Mouse (Mus musculus) G1E (cell line): ENCODE data around the gene Tm9sf3.

ENCODE experiments used
- CTCF ChIP-seq: IDR thresholded peaks from 2 replicates; pipeline ENCODE4 v1.5.1; 2012; ENCODE audit warnings: low read depth, low read length, inconsistent platforms, mixed read lengths
- GATA1 ChIP-seq: IDR thresholded peaks from 2 replicates; pipeline ENCODE4 v1.6.1; 2012; ENCODE audit warnings: borderline replicate concordance, low read length, inconsistent platforms, mixed read lengths
- POLR2AphosphoS5 ChIP-seq: IDR thresholded peaks from 2 replicates; pipeline ENCODE4 v1.6.1; 2012; ENCODE audit warnings: low read depth, low read length, inconsistent platforms; ENCODE audit not compliant: insufficient replicate concordance
- TAL1 ChIP-seq: conservative IDR thresholded peaks from 2 replicates; pipeline ENCODE4 v1.6.1; 2012; ENCODE audit warnings: low read depth, low read length, inconsistent platforms, mixed read lengths

DNA sequence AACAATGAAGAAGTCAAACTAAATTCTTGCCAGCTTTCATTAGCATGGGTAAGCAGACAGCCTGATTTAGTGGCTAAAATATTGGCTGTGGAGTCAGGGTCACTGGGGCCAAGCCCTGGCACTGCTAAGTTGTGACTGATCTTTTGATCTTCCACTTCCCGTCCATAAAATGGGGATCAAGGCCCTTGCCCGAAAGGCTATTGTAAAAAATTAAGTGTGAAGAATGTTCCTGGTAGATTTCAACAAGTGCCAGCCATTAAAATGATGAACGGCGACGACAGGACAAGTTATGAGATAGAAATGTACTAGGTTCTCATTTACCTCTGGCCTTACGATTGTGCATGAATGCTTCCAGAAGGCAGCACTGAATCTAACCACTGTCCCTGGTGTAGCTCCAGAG, 38.1 kb upstream of the Tm9sf3 start:
- TF ChIP-seq CTCF: no peak
- no peak for TF ChIP-seq TAL1
- TF ChIP-seq GATA1: no peak
- no peak for TF ChIP-seq POLR2AphosphoS5
